Mouse (Mus musculus) erythroblast, adult 5-6 weeks (primary cell): ENCODE data around the gene Dnah7b. TPM values are rescaled to one million over a fixed set of nuclear protein-coding genes. Genes with fewer than 3 reads are reported as not detected.
"Not testable (repeated sequence)": the region's sequence is repeated elsewhere in the genome, so short reads cannot be mapped to it uniquely, and the experiment has no call there.

Experiments used
- ATAC-seq: replicated peaks from 2 replicates; pipeline ENCODE4 v1.8.0; 2016; ENCODE audit warnings: moderate number of reproducible peaks, mild to moderate bottlenecking, moderate TSS enrichment, inconsistent platforms; ENCODE audit not compliant: poor library complexity, low FRiP score, severe bottlenecking
- total RNA-seq, 2 experiments: library from RNA; stranded (forward) in 1 of 2; stranded (reverse) in 1 of 2; fragments of 150-400 nt in 1 of 2; fragments of 200-764, 138-1000 nt in 1 of 2; gene quantifications; 2 replicates each; pipeline versions ENCODE4 v1.2.3 to v1.2.4; 2015 to 2017; ENCODE audit warnings: low replicate concordance in 2 of 2

Dnah7b gene
- not detected in 2 replicates for total RNA-seq (2015; ENCODE audit: low replicate concordance)
- not detected in 2 replicates for total RNA-seq (2017; ENCODE audit: low replicate concordance)

DNA sequence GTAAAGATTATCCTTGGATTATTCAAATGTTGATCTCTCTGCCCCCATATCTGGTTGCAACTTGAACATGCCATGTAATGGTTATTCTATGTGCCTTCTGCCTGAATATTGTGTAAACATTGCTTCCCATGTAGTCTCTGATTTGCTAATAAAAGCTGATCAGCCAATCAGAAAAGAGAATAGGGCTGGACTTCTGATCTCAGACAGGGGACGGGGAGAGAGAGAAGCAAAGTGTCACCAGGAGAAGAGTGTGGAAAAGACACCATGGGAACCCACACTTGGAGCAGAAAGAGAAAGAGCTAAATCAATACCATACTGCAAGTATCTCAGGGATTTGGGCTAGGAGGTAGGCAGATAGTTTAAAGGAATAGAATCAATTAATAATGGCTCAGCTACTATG is at the start of gene Dnah7b:
Gene Dnah7b, plus strand, starts transcription at position 301 of the 400 bp plus-strand sequence.
- no peak for ATAC-seq

DNA sequence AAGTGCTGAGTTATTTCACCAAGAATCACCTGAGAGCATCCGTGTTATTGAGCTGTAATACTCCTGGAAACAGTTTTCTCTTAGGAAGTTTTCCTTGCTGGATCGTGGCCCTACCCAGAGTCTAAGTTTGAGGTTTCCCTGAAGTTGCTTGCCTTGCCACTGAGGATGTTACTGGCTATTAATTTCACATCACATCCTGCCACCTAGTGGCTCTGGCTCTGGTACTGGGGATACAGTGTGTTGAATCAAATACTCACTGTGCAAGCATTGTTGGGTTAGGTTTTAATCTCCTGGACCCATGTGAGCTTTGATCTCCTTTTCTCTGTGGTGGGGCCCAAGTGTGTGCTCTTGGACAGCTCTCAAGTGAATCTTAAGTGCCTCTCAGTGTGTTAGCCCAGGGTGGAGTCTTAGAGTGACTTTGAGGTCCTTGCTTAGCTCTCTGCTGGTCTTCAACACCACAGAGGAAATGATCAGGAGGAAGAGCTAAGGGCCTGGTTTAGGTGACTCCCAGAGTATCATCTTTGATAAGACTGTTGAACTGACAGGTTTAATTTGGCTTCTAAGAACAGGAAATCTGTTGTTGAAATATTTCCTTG is 47.6 kb upstream of the Dnah7b start:
- ATAC-seq: no peak

DNA sequence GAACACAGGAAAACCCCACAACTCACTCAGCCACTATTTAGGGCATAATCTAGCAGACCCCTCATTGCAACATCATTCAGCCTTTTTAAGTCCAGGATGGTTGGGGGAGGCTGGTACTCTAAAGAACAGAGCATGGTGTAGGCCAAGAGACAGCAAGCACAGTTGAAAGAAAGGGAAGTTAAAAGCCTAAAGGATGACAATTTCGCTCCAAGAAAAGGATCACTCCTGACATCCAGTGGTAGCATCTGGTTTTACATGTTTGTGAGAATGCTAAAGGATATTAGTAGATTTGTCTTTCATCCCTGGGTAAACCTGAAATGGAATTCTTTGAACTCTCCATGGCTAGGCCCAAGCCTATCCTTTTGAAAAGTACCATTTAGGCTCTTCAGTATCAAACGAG is 43.9 kb upstream of the Dnah7b start:
- no peak for ATAC-seq

DNA sequence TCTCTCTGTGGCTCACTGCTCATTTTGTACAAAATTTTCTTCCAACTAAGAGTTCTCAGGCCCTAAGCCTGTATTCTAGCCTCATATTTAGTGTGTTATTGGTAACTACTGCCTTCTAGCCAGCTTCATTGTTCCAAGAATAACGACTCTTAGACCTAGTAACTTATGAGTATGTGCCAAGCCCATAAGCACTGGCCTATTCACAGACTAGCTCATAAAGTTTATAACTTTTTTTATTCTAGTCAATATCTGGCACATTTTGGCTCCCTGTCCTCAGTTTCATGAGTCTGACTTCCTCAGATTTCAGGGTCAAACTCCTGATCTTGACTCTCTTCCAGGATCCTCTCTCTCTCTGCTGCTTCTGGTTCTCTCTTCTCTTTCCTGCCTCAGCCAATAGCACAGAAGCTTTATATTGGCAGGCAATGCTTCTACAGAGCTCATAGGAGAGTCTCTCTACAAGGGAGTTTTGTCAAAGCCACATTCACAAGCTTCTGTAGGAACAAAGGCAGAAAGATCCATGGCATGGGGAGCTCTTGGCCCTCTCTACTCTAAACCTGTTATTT is 34.0 kb upstream of the Dnah7b start:
- ATAC-seq: no peak

DNA sequence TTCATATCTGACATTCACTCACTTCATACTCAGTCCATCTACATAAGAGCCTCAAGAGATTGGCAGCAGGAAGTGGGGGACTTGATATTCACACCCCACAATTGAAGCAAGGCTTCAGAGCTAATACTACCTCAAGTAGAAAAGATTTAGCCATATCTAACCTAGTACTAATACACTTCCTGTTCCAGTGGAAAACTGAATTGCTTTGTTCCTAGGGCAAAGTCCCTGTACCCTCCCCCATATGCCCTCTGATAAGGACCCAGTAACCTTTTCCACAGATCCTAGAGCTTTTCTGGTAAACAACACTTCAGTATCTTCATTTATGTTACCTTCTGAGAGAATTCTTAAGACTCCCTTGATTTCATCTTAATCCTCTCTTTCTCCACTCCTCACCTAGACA is 17.9 kb upstream of the Dnah7b start:
- no peak for ATAC-seq

DNA sequence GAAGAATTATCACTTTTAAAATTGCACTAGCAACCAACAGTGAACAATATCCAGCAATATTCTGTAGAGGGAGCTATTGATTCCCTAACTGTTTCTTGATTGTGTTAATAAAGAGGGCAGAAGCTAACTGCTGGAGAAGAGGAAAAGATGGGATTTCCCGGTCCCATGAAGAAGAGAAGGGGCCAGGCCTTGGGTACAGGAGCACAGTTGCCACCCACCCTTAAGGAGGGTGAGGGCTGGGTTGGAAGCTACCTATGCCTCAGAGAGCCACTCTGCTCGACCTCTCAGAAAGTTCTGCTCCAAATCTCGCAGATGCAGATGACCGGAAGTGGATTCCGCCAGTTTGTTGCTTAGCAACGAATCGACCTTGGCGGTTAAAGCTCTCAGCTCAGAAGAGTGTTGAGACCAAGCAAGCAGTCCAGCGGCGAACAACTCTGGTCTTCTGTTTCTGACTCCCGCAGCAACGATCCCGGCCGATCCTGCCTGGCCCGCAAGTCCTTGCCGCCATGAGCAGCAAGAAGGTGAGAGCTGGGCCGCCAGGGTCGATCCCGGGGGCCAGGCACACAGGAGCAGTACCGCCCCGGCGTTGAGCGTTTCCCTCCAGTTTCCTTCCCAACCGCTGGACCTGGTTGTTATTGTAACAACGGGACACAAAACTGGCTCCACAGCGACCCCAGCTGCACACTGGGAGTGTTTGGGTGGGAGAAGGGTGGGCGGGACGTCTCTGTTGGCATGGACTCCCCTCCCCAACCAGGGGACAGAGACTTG is 553 bp downstream of the Dnah7b start:
- ATAC-seq: no peak

DNA sequence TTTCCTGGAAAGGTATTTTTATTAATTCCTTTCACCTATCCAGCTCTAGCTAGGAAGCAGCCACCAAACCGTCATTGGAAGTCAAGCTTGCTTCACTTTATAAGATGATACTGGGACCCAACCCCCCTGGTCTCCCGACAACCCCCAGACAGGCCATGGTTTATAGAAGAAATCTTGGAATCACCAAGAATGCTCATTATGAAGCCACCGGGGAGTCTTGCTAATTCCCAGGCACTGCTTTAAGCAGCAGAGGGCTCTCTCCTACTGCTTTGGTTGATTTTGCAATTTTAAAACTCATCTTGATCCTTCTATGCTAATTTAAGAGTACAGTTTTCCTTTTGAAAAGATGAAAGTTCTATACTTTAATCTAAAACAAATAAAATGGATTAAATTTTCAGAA is 2.7 kb downstream of the Dnah7b start:
- ATAC-seq: not testable (repeated sequence)

DNA sequence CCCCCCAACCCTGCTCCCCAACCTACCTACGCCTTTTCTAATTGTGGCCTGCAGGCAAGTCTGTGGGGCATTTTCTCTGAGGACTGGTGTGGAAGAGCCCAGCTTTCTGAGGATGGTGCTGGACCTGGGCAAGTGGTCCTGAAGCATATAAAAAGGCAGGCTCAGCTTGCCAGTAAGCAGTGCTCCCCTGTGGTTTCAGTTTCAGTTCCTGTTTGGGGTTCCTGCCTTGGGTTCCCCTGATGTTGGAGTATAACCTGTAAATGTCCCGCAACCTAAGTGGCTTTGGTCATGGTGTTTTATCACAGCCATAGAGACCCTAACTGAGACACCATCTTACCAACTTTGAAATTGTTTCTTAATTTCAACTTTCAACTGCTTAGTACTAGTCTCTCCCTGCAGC is 11.8 kb downstream of the Dnah7b start:
- ATAC-seq: no peak

DNA sequence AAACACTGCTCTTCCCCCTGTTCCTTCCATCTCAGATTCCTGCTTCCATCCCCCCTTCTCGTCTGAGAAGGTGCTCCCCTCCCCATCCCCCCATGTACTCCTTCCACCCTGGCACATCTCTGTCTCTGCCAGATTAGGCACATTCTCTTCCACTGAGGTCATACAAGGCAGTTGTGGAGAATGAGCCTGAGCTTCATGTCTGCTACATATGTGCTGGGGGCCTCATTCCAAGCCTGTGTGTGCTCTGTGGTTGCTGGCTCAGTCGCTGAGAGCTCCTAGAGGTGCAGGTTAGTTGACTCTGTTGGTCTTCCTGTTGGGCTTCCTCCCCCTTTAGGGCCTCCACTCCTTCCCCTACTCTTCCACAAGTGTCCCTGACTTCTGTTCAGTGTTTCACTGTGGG is 34.4 kb downstream of the Dnah7b start:
- ATAC-seq: no peak

DNA sequence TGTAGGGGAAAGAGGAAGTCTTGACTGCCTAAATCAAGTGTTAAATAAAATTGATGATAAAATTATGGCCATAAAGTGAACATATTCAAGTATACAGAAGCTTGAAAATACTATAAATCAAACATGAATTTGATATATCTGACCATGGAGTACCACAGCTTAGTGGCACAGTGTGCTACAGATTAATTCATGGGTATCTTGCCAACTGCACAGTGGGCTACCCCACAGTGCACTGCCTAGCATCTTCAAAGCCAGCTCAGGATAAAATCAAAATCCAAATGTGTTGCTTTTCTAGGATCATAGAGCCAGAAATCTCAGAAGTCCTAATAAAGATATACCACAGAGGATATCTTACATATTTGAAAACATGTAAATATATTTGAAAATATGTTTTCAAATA is 46.5 kb downstream of the Dnah7b start:
- ATAC-seq: not testable (repeated sequence)

DNA sequence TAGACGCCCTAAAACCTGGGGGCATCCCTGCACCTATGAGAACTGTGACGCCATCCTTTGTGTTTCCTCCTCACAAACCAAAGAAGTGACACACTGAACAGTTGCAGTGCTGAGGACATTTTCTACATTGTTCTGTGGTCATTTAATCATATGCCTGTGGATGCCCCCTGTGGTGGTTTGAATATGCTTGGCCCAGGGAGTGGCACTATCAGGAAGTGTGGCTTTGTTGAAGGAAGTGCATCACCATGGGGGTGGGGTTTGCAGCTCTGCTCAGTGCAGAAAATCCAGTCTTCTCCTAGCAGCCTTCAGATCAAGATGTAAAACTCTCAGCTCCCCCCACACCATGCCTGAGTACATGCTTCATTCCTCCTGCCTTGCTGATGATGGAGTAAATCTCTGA is 51.1 kb downstream of the Dnah7b start:
- not testable (repeated sequence) for ATAC-seq

DNA sequence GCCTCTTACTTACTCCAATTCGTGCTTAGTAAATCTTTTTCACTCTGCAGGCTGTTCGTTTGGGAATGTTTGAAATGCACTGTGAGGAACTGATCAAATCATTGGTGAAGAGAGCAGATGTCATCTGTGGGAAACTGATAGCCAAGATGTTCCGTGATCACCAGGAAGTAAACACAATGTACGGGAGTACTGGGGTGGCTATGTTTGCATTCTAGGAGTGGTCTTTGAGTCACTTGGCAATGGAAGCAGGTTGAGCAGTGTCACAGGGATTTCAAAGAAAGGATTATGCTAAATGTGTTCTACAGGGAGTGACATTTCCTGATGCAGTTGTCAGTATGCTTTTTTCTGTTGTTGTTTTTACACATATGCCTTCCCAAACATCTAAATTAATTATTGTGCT is 61.9 kb downstream of the Dnah7b start:
- ATAC-seq: no peak

DNA sequence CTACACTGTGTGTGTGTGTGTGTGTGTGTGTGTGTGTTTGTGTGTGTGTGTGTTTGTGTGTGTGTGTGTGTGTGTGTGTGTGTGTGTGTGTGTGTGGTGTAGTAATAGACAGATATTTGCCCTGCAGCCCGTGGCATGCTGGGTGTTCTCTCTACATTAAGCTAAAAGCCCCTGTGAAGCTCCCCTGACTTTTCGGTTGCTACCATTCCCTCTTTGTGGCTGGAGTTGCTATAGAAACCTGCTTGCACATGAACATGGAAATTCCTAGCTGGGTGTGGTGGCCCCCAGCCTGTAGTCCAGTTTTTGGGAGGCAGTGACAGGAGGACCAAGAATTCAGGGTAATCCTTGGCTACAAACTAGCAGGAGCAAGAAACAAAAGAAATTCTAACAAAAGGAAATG is 130.7 kb downstream of the Dnah7b start:
- not testable (repeated sequence) for ATAC-seq

DNA sequence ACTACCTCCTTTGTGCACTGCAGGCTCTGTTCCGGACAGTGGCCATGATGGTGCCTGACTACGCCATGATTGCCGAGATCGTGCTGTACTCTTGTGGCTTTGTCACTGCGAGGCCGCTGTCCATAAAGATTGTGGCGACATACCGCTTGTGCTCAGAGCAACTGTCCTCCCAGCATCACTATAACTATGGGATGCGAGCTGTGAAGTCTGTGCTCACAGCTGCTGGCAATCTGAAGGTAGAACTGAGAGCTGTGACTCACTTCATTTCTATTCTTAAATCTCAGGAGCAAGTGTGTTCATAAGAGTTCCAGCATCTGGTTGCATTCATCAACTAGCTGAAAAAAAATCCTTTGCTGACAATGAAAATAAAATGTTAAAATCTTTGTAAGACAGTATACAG is 135.1 kb downstream of the Dnah7b start:
- not testable (repeated sequence) for ATAC-seq

DNA sequence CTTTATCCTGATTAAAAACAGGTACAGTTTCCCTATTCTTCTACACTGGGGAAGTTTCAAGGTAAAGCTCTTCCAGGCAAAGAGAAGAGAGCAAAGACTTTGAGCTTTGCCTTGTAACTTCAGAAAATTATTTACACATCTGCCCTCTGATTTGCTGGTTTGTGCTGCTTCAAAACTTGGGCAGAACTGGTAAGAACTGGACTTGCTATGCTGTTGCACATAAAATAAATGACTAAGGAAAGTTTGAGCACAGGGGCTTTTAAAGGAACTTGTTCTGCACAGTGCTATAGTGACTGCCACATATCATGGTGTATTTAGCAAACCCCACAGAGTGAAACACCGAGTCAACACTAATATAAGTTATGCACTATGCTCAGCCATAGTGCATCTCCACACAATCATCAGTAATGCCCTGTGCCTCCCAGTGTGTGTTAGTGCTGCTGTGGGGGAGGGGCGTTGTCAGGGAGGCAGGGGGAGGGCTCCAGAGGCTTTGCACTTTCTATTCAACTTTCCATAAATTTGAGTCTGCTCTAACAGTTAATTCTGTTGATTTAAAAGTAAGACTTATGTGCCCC is 144.0 kb downstream of the Dnah7b start:
- not testable (repeated sequence) for ATAC-seq

DNA sequence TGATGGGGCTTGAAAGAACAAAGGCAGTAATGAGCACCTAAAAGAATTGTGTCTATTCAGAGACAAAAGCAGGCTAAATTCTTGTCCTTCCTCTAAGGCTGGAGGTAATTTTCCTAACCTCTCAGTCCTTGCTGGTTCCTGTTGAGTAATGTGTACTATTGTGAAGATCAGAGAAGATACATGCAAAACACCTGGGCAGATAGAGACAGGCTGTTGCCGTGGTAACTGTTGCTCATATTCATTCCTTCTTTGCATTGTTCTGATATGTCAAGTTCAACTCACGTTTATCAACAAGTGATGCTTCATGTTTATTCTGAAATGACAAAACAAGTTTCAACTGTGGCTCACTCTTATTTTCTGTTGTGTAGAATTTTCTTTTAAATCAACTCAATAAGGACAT is 156.6 kb downstream of the Dnah7b start:
- not testable (repeated sequence) for ATAC-seq

DNA sequence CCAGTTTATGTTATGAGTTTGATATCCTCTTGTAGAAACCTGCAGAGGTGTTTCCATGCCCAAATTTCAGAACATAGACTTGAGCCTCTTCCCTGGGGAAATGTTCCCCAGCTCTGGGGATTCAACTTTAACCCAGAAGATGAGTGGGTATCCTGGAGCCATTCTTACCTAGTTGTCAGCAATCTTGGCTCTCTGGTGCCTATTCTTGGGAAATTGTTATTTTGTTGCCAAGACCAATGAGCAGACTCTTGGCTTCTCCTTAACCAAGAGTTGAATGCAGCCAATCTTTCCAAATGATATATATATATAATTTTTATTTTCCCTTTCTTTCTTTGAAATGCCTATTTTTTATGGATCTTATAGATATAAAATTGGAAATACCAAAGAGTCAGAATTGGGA is 160.0 kb downstream of the Dnah7b start:
- ATAC-seq: not testable (repeated sequence)

DNA sequence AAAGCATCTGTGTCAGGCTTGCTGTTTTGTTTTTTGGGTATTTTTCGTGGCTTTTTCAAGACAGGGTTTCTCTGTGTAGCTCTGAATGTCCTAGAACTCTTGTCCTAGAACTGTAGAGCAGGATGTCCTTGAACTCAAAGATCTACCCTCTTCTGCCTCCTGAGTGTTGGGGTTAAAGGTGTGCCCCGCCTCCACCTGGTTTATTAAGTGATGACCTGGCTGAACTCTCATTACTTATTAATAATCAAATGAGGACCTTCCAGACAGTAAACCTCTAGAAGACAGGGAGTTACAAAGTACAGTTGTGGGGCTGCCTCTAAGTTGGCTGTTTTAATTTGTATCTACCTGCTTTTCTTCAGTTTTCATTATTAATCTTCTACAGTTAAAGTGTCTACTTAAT is 202.7 kb downstream of the Dnah7b start:
- ATAC-seq: not testable (repeated sequence)

DNA sequence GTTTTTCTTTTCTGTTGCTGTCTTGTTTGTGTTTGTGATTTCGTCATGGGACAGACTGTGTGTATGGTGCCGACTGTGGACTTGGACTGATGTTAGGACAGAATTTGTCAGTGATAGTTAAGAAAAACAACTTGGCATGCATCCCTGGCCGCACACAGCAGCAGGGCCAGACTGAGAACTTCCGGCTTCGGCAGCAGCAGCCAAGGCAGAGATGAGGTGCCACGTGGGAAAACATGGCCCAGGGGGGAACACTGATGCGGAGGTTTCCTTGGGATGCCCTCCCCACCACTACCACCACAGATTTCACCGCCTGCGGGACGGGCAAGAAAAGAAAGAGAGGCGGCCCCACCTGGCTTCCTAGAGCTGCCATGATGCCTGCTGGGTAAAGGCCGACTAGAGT is 205.8 kb downstream of the Dnah7b start:
- no peak for ATAC-seq

DNA sequence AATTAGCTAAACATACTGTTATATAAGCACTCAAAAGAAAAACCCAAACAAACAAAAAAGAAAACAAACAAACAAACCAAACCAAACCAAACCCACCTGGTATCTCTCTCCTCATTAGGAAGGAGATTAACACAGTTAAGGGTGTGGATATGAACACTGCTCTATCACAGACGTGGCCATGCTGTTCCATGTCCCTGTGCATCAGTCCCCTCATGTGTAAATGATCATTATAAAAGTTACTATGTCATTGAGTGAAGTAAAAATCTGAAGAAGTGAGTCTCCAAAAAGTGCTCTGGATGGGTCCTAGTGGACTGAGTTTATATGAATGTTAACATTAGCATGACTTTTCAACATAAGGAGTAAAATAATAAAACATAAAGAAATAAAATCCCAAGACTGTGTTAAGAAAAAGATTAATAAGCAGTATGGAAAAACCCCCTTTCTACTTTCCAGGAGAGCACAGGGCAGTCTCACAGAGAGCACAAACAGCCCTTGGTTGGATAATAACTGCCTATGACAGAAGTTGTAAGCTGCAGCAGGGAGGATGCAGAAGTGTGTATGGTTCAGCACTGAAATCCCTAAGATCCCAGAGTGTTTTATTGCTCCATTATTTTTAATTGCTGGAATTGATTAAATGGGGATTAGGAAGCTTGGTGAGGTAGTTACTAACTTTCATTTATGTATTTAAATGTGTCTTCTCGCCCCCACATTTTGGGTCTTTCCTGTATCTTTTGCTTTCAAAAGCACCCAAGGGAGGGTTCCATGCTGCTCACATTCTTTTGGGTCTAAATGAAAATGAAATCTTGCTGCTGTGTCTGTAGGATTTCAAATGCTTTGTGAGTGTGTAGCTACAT is 212.2 kb downstream of the Dnah7b start:
- not testable (repeated sequence) for ATAC-seq
